Mouse (Mus musculus) neural tube, embryonic 14.5 days (tissue): ENCODE results near the gene Cd84. TPM values are rescaled to one million over a fixed set of nuclear protein-coding genes. Genes with fewer than 3 reads are reported as not detected.

ENCODE experiments used
- ATAC-seq: fragments of 200-750 bp; cut with Nextera tagmentation; 2 replicates; pipeline ENCODE4 v1.8.0; 2017; ENCODE audit warnings: low read depth, mild to moderate bottlenecking, moderate TSS enrichment, moderate library complexity
- H3K27ac ChIP-seq: fragments of 300-500 bp; sonication (generic); 2 replicates; pipeline ENCODE4 v1.5.1; 2014; ENCODE audit warnings: low read depth, mild to moderate bottlenecking, control low read depth, low read length, moderate library complexity, mixed read lengths
- H3K27me3 ChIP-seq: fragments of 300-500 bp; sonication (generic); 2 replicates; pipeline ENCODE4 v1.6.1; 2014; ENCODE audit warnings: low read length; ENCODE audit not compliant: control insufficient read depth, insufficient read depth
- H3K36me3 ChIP-seq: fragments of 300-500 bp; sonication (generic); 2 replicates; pipeline ENCODE4 v1.6.1; 2014; ENCODE audit warnings: low read length, mixed read lengths; ENCODE audit not compliant: control insufficient read depth, insufficient read depth
- H3K4me1 ChIP-seq: fragments of 300-500 bp; sonication (generic); 2 replicates; pipeline ENCODE4 v1.6.1; 2014; ENCODE audit warnings: low read length; ENCODE audit not compliant: control insufficient read depth, insufficient read depth
- H3K4me2 ChIP-seq: fragments of 300-500 bp; sonication (generic); 2 replicates; pipeline ENCODE4 v1.6.1; 2014; ENCODE audit warnings: mild to moderate bottlenecking, low read depth, low read length, control low read depth
- H3K4me3 ChIP-seq: fragments of 300-500 bp; sonication (generic); 2 replicates; pipeline ENCODE4 v1.5.1; 2014; ENCODE audit warnings: low read depth, low read length, control low read depth, mixed read lengths
- H3K9ac ChIP-seq: fragments of 300-500 bp; sonication (generic); replicated peaks from 2 replicates; pipeline ENCODE4 v1.6.1; 2014; ENCODE audit warnings: low read depth, mild to moderate bottlenecking, control low read depth, low read length, mixed read lengths
- H3K9me3 ChIP-seq: fragments of 300-500 bp; sonication (generic); 2 replicates; pipeline ENCODE4 v1.6.1; 2016; ENCODE audit warnings: low read length; ENCODE audit not compliant: control insufficient read depth
- WGBS: fragments of 180-500 bp; shearing (Covaris S2); extraction: QIAGEN DNeasy Blood & Tissue Kit; methylation state at CpG from one replicate; pipeline ENCODE4 v1.1.7; 2014; 5-methylcytosine and 5-hydroxymethylcytosine counted together
- polyA plus RNA-seq: library from polyadenylated mRNA; unstranded; fragments of >200 nt; fragmentation: Nextera tagmentation; extraction: Ambion mirVana; gene quantifications from 2 replicates; pipeline ENCODE4 v1.2.1, GENCODE M21; 2014

Cd84 gene
- polyA plus RNA-seq, 1 experiment from 2014 or later, result 0.95 TPM

DNA sequence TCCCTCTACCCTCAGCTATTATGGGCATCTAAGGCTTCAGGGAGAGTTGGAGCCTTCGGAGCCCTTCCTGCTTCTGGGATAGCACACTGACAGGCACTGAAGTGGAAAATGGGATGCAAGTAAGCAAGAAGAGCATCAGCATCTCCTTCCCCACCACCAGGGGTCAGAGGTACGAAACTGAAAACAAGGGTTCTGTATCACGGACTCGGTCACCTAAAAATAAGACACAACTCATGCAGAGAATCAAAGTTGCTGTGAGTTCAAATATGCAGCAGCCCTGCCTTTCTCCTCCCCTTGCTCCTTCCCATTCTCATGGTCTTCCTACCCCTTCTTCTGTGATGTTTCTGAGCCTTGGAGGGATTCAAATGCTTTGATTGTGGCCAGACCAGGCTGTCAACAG, 14.0 kb upstream of the Cd84 start:
- Histone ChIP-seq H3K4me3 (no peak overlapping the region), H3K9me3 (no peaks in the 10 kb centered on the region), H3K36me3 (no peaks in the 10 kb centered on the region), H3K27ac (no peak overlapping the region), H3K27me3 (no peaks in the 10 kb centered on the region), H3K9ac (no peak overlapping the region), H3K4me2 (no peak overlapping the region), H3K4me1 (no peaks in the 10 kb centered on the region)
- no peak for ATAC-seq
- 36% methylated on average over 4 of the region's 4 CpGs for WGBS

DNA sequence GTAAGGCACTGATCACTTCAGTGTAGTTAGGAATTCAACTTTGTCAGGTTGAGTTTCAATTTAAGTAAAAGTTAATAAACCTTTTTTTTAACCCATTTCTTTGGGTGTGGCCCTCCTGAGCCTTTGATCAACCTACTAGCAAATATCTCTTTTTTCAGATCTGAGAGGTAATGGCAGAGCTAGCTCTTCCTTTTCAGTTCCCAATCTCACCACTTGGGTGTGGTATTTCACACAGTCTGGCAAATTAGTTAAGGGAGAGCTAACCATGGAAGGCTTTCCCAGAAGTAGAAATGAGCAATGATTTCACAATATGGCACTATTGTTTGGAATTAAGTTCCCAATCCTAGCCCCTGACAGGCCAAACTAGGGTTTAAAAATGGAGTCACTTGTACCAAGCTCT, 13.3 kb upstream of the Cd84 start:
- no peak for ATAC-seq
- no peak overlapping the region for H3K4me2 ChIP-seq
- no peak overlapping the region for H3K27ac ChIP-seq
- H3K4me1 ChIP-seq, result no peaks in the 10 kb centered on the region
- no peak overlapping the region for H3K4me3 ChIP-seq
- no peak overlapping the region for H3K9ac ChIP-seq
- no peaks in the 10 kb centered on the region for H3K9me3 ChIP-seq
- no peaks in the 10 kb centered on the region for H3K36me3 ChIP-seq
- H3K27me3 ChIP-seq, result no peaks in the 10 kb centered on the region

DNA sequence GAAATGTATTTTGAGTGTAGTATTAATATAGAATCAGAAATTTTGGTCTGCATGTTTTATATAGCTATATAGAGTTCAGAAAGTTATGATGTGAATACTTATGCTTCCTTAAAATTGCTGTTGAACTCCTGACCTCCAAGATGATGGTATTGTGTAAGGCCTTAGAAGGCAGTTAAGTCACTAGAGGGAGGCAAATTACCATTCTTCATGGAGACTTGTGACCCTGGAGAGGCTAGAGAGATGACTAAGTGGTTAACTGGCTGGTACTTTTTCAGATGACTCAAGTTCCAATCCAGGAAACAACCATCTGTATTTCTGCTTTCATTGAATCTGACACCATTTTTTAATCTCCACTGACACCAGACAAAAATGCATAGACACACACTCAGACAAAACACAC, 11.8 kb upstream of the Cd84 start:
- H3K9me3 ChIP-seq, result no peaks in the 10 kb centered on the region

DNA sequence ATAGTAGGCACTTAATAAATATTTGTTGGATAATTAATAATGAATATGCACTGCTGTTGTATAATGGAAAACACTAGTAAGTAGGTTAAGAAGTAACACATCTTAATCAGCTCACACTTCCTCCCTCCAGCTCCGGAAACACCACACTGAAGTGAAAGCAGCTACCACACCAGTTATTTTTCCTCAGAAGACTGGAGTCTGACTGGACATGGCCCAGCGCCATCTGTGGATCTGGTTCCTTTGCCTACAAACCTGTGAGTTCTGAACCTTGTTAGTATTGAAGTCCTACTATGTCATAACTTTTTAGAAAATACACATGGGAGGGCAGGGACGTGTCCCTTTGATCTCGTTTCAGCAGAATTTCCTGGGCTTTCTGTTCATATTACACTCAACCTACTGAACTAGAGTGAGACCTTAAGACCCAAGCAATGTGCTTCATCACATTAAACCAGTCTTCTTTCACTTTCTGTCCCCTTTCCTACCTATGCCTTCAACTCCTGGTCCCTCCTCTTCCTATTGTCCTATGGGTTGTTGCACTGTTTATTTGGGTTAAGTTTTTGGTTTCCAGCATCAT, 1.0 kb downstream of the Cd84 start:
- Histone ChIP-seq H3K4me3 (no peak overlapping the region), H3K9me3 (no peaks in the 10 kb centered on the region), H3K27ac (no peak overlapping the region), H3K9ac (no peak overlapping the region), H3K36me3 (no peaks in the 10 kb centered on the region), H3K4me1 (no peaks in the 10 kb centered on the region), H3K4me2 (no peak overlapping the region), H3K27me3 (no peaks in the 10 kb centered on the region)
- 87% methylated on average over 4 of the region's 4 CpGs for WGBS
- no peak for ATAC-seq

More for the DNA sequence above, 11.8 kb upstream of the Cd84 start:
- H3K27me3 ChIP-seq, result no peaks in the 10 kb centered on the region
- H3K4me3 ChIP-seq, result no peak overlapping the region
- no peak overlapping the region for H3K9ac ChIP-seq
- H3K27ac ChIP-seq, result no peak overlapping the region
- no peak overlapping the region for H3K4me2 ChIP-seq
- no peak for ATAC-seq
- H3K4me1 ChIP-seq, result no peaks in the 10 kb centered on the region
- no peaks in the 10 kb centered on the region for H3K36me3 ChIP-seq

DNA sequence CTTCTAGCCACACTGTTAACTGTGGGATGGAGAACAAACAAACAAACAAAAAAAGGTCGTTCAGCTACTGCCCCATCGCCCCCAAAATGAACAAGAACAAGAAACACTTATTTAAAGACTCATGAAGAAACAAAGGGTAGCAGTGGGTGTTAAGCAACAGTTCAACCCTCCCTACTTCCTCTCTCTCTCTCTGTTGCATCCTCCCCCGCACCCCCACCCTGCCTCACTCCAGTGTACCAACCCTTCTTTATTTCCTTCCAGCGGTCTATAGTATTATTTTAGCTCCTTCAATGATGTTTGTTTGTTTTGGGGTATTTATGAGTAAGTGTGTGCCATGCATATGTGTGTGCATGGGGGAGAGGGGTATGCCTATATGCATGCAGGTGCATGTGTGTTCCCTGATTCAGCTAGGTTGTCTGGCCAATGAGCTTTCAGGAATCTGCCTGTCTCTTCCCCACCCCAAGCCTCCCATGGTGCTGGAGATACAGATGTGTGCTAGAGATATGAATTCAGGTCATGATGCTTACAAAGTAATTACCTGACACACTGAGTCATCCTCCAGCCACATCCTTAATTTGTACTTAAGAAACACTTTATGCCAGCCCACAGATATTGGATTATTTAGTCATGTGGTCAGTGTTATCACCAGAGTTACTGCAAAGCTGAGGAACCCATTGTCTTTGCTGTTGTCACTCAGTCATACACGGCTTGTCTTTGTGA, 5.7 kb downstream of the Cd84 start:
- H3K9ac ChIP-seq, result no peak overlapping the region
- no peaks in the 10 kb centered on the region for H3K36me3 ChIP-seq
- H3K4me1 ChIP-seq, result no peaks in the 10 kb centered on the region
- no peak for ATAC-seq
- WGBS, result 74% methylated on average over 5 of the region's 5 CpGs
- H3K27me3 ChIP-seq, result no peaks in the 10 kb centered on the region
- no peaks in the 10 kb centered on the region for H3K9me3 ChIP-seq
- H3K4me2 ChIP-seq, result no peak overlapping the region
- no peak overlapping the region for H3K4me3 ChIP-seq
- H3K27ac ChIP-seq, result no peak overlapping the region

DNA sequence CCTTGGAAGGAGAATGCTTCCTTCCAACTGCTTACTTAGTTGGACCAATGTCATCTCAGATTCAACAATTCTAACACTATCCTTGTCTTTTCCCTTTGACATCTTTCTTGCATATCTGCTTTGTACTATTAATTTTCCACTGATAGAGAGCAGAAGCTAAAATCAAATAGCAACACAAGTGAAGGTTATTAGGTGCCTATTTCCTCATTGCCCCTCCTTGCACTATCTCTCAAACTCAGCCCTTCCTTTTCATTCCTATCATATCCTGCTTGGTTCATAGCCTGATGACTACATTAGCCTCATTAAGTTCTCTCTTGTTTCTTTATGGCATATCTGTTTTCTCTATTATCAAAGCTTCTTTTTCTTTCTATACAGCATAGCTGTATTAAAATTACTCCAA, 8.7 kb downstream of the Cd84 start:
- Histone ChIP-seq H3K27ac (no peak overlapping the region), H3K9me3 (no peaks in the 10 kb centered on the region), H3K4me1 (no peaks in the 10 kb centered on the region), H3K4me3 (no peak overlapping the region), H3K9ac (no peak overlapping the region), H3K36me3 (no peaks in the 10 kb centered on the region), H3K27me3 (no peaks in the 10 kb centered on the region), H3K4me2 (no peak overlapping the region)
- no peak for ATAC-seq

DNA sequence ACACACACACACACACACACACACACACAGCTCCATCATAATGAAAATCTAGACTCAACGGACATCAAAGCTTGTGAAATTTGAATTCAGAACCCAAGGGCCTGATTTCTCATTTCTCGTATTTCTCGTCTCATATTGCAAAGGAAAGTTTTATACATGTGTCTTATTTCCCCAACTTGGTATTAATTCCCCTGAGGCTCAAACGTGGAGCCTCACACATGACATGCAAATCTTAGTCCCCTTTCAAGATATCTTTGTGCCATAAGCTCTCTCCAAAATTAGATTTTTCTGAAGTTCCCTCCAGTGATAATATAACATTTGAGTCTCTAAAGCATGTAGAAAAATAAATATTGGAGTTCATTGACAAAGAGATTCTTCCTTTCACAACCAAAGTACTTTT, 9.3 kb downstream of the Cd84 start:
- H3K9ac ChIP-seq, result no peak overlapping the region
- no peak overlapping the region for H3K4me2 ChIP-seq
- no peak for ATAC-seq
- no peaks in the 10 kb centered on the region for H3K27me3 ChIP-seq
- no peaks in the 10 kb centered on the region for H3K36me3 ChIP-seq
- no peak overlapping the region for H3K27ac ChIP-seq
- 87% methylated on average over 4 of the region's 4 CpGs for WGBS
- no peaks in the 10 kb centered on the region for H3K9me3 ChIP-seq
- H3K4me1 ChIP-seq, result no peaks in the 10 kb centered on the region
- H3K4me3 ChIP-seq, result no peak overlapping the region

DNA sequence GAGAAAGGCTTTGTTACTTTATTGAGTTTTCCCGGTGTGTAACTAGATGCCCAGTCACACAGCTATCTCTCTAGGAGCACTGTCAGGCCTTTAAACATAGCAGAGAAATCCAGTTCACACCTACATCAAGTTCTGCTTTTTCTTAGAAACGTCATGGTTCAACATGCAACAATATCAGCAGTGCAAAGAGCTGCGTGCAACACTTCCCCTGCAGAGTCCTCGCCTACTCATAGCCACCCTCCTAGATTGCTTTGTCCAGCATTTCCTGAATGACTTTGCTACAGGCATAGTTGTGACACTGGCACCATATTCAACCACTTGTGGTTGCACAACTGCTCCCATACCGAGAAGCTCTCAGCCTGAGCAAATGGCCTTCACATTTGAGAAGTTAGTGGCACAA, 10.0 kb downstream of the Cd84 start:
- H3K4me2 ChIP-seq, result no peak overlapping the region
- no peaks in the 10 kb centered on the region for H3K27me3 ChIP-seq
- no peak overlapping the region for H3K9ac ChIP-seq
- H3K4me1 ChIP-seq, result no peaks in the 10 kb centered on the region
- no peak overlapping the region for H3K27ac ChIP-seq
- H3K4me3 ChIP-seq, result no peak overlapping the region
- no peaks in the 10 kb centered on the region for H3K9me3 ChIP-seq
- WGBS, result 90% methylated on average over 5 of the region's 5 CpGs
- ATAC-seq, result no peak
- H3K36me3 ChIP-seq, result no peaks in the 10 kb centered on the region

DNA sequence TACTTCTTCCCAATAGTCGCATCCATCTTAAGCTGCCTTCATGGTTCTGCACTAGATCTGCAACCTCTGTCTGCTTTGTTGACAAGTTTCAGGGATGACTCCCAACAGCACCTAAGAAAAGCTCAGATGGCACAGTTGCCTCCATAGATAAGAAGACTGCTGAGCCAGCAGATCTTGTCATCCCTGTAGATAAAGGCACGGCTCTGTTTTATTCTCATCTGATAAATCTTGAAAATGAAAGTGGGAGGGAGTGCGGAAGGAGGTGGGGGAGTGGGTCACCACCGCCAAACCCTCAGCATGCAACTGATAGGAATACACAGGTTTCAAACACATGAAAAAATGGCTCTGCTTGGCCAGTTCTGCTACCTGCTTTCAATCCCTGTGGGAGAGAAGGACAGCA, 26.0 kb downstream of the Cd84 start:
- Histone ChIP-seq H3K27me3 (no peaks in the 10 kb centered on the region), H3K4me2 (no peak overlapping the region), H3K4me3 (no peak overlapping the region), H3K9ac (no peak overlapping the region), H3K4me1 (no peaks in the 10 kb centered on the region), H3K9me3 (no peaks in the 10 kb centered on the region), H3K36me3 (no peaks in the 10 kb centered on the region), H3K27ac (no peak overlapping the region)
- 90% methylated on average over 4 of the region's 4 CpGs for WGBS
- no peak for ATAC-seq
